Mouse (Mus musculus): Measurements from ENCODE around the gene Cks1brt. TPM values are rescaled to one million over a fixed set of nuclear protein-coding genes. Genes with fewer than 3 reads are reported as not detected.
"Not testable (repeated sequence)": the region's sequence is repeated elsewhere in the genome, so short reads cannot be mapped to it uniquely, and the experiment has no call there.

Gene Cks1brt
- total and polyA plus RNA-seq, 3 experiments = not detected

GRCm38 (mm10) chr8:85123691-85124090 is 28.0 kb upstream of the Cks1brt start:
- Histone ChIP-seq H3K4me3 (replicated peaks in 1 of 3; ENCODE audit: low read depth in 2 of 3, low read length in 2 of 3, poor library complexity in 1 of 3) (no peak overlapping the region), H3K9ac (ENCODE audit: insufficient read depth, low read depth) (no peak overlapping the region), H3K4me1 (ENCODE audit: control insufficient read depth in 1 of 2, insufficient read depth in 2 of 2) (peaks cover 0 to 4% of the 10 kb centered on the region in 2 experiments; a peak in 2 of 4 replicates), H3K4me2 (ENCODE audit: insufficient read depth, low read depth, poor library complexity, severe bottlenecking) (no peak overlapping the region), H3K9me3 (replicated peaks; ENCODE audit: low read length) (no peaks in the 10 kb centered on the region), H3K79me2 (replicated peaks; ENCODE audit: control insufficient read depth, extremely low read depth, insufficient read depth, poor library complexity, severe bottlenecking) (no peaks in the 10 kb centered on the region), H3K36me3 (replicated peaks in 1 of 2; ENCODE audit: control insufficient read depth in 1 of 2, insufficient read depth in 1 of 2, low read length in 1 of 2) (no peaks in the 10 kb centered on the region), H3K27ac (ENCODE audit: insufficient read depth, low read depth) (no peak overlapping the region), H3K27me3 (replicated peaks) (peaks cover 3% of the 10 kb centered on the region)
- dilution Hi-C loops (cut with MboI; ENCODE audit: extremely low pct_ligation_motif_present, extremely low pct_unique_long_range_greater_than_20kb, low sequenced_read_pairs) = no loop called here
- in situ Hi-C loops (cut with MboI; ENCODE audit: low pct_ligation_motif_present, low pct_unique_long_range_greater_than_20kb, low sequenced_read_pairs) = no loop called here
- DNase-seq (ENCODE audit: extremely low read depth) = no peak
- no peak for TF ChIP-seq UBTF (IDR thresholded peaks at IDR 0.05; ENCODE audit: low read depth, low read length)
- no peak for TF ChIP-seq NRF1 (IDR thresholded peaks at IDR 0.05; ENCODE audit: low read depth, low read length)
- TF ChIP-seq MEF2A (IDR thresholded peaks at IDR 0.05; ENCODE audit: borderline replicate concordance, low read depth, low read length) = no peak
- no peak for TF ChIP-seq MAX (IDR thresholded peaks at IDR 0.05; ENCODE audit: low read length)
- no peak for TF ChIP-seq KAT2A (IDR thresholded peaks at IDR 0.05; ENCODE audit: insufficient replicate concordance, low read length)
- TF ChIP-seq SMC3 (IDR thresholded peaks at IDR 0.05; ENCODE audit: low read depth, low read length) = no peak
- no peak for TF ChIP-seq ELF1 (IDR thresholded peaks at IDR 0.05; ENCODE audit: low read depth, low read length)
- no peak for TF ChIP-seq ZKSCAN1 (IDR thresholded peaks at IDR 0.05; ENCODE audit: borderline replicate concordance, low read depth, low read length)
- TF ChIP-seq CHD2 (IDR thresholded peaks at IDR 0.05; ENCODE audit: low read length) = no peak
- no peak for TF ChIP-seq JUND (conservative IDR thresholded peaks at IDR 0.05; ENCODE audit: low read depth, low read length)
- TF ChIP-seq JUN (IDR thresholded peaks at IDR 0.05; ENCODE audit: insufficient read depth, low read depth, low read length) = no peak
- TF ChIP-seq NELFE (IDR thresholded peaks at IDR 0.05; ENCODE audit: low read depth, low read length) = no peak
- TF ChIP-seq MAFK (IDR thresholded peaks at IDR 0.05; ENCODE audit: insufficient replicate concordance, low read length) = no peak
- no peak for TF ChIP-seq GABPA (IDR thresholded peaks at IDR 0.05; ENCODE audit: insufficient replicate concordance, low read depth, low read length)
- TF ChIP-seq PAX5 (IDR thresholded peaks at IDR 0.05; ENCODE audit: low read length) = no peak
- TF ChIP-seq SIN3A (IDR thresholded peaks at IDR 0.05; ENCODE audit: low read length) = no peak

- dilution Hi-C loops (cut with MboI; ENCODE audit: extremely low pct_ligation_motif_present, extremely low pct_unique_long_range_greater_than_20kb, low sequenced_read_pairs) (no loop called here), in situ Hi-C loops (cut with MboI; ENCODE audit: low pct_ligation_motif_present, low pct_unique_long_range_greater_than_20kb, low sequenced_read_pairs) (no loop called here)
- no peak for DNase-seq (ENCODE audit: extremely low read depth)
- peaks cover 3% of the 10 kb centered on the region for H3K9me3 ChIP-seq (replicated peaks; ENCODE audit: low read length)
- H3K9ac ChIP-seq (ENCODE audit: insufficient read depth, low read depth) = no peak overlapping the region
- no peaks in the 10 kb centered on the region for H3K4me1 ChIP-seq (ENCODE audit: control insufficient read depth in 1 of 2, insufficient read depth in 2 of 2)
- TF ChIP-seq JUND (conservative IDR thresholded peaks at IDR 0.05; ENCODE audit: low read depth, low read length) = no peak
- no peak for TF ChIP-seq BHLHE40 (IDR thresholded peaks at IDR 0.05; ENCODE audit: low read depth, low read length)
- no peak for TF ChIP-seq ZMIZ1 (IDR thresholded peaks at IDR 0.05; ENCODE audit: low read depth, low read length)
- no peak for TF ChIP-seq GABPA (IDR thresholded peaks at IDR 0.05; ENCODE audit: insufficient replicate concordance, low read depth, low read length)
- TF ChIP-seq JUN (IDR thresholded peaks at IDR 0.05; ENCODE audit: insufficient read depth, low read depth, low read length) = no peak
- TF ChIP-seq TBP (conservative IDR thresholded peaks at IDR 0.05; ENCODE audit: low read depth, low read length) = no peak
- no peak for TF ChIP-seq USF1 (IDR thresholded peaks at IDR 0.05; ENCODE audit: low read depth, low read length)
- no peak for TF ChIP-seq MAX (IDR thresholded peaks at IDR 0.05; ENCODE audit: low read length)
- no peak for TF ChIP-seq RAD21 (IDR thresholded peaks at IDR 0.05; ENCODE audit: low read depth, low read length)
- no peak for TF ChIP-seq UBTF (IDR thresholded peaks at IDR 0.05; ENCODE audit: low read depth, low read length)
- TF ChIP-seq NRF1 (IDR thresholded peaks at IDR 0.05; ENCODE audit: low read depth, low read length) = no peak
- TF ChIP-seq MAZ (IDR thresholded peaks at IDR 0.05; ENCODE audit: low read depth, low read length) = no peak
- TF ChIP-seq ZC3H11A (IDR thresholded peaks at IDR 0.05; ENCODE audit: low read depth, low read length) = no peak
- TF ChIP-seq ETS1 (conservative IDR thresholded peaks at IDR 0.05; ENCODE audit: low read depth, low read length) = no peak
- no peak for TF ChIP-seq IRF4 (IDR thresholded peaks at IDR 0.05; ENCODE audit: low read depth, low read length)
- no peaks in the 10 kb centered on the region for H3K36me3 ChIP-seq (replicated peaks in 1 of 2; ENCODE audit: control insufficient read depth in 1 of 2, insufficient read depth in 1 of 2, low read length in 1 of 2)
- H3K79me2 ChIP-seq (replicated peaks; ENCODE audit: control insufficient read depth, extremely low read depth, insufficient read depth, poor library complexity, severe bottlenecking) = no peaks in the 10 kb centered on the region
- H3K4me3 ChIP-seq (replicated peaks in 1 of 3; ENCODE audit: low read depth in 2 of 3, low read length in 2 of 3, poor library complexity in 1 of 3) = no peak overlapping the region
- no peak overlapping the region for H3K27ac ChIP-seq (ENCODE audit: insufficient read depth, low read depth)
- H3K4me2 ChIP-seq (ENCODE audit: insufficient read depth, low read depth, poor library complexity, severe bottlenecking) = no peak overlapping the region
- H3K27me3 ChIP-seq (replicated peaks) = no peaks in the 10 kb centered on the region
Observed at GRCm38 (mm10) chr8:85132335-85132734, 19.4 kb upstream of the Cks1brt start.

GRCm38 (mm10) chr8:85135690-85136089 is 16.0 kb upstream of the Cks1brt start:
- H3K36me3 ChIP-seq (replicated peaks in 1 of 2; ENCODE audit: control insufficient read depth in 1 of 2, insufficient read depth in 1 of 2, low read length in 1 of 2); H3K79me2 ChIP-seq (replicated peaks; ENCODE audit: control insufficient read depth, extremely low read depth, insufficient read depth, poor library complexity, severe bottlenecking); H3K4me3 ChIP-seq (replicated peaks in 1 of 3; ENCODE audit: low read depth in 2 of 3, low read length in 2 of 3, poor library complexity in 1 of 3); H3K4me1 ChIP-seq (ENCODE audit: control insufficient read depth in 1 of 2, insufficient read depth in 2 of 2); DNase-seq (ENCODE audit: extremely low read depth); H3K27me3 ChIP-seq (replicated peaks); in situ Hi-C loops (cut with MboI; ENCODE audit: low pct_ligation_motif_present, low pct_unique_long_range_greater_than_20kb, low sequenced_read_pairs); dilution Hi-C loops (cut with MboI; ENCODE audit: extremely low pct_ligation_motif_present, extremely low pct_unique_long_range_greater_than_20kb, low sequenced_read_pairs); H3K9me3 ChIP-seq (replicated peaks; ENCODE audit: low read length); H3K9ac ChIP-seq (ENCODE audit: insufficient read depth, low read depth); H3K4me2 ChIP-seq (ENCODE audit: insufficient read depth, low read depth, poor library complexity, severe bottlenecking); H3K27ac ChIP-seq (ENCODE audit: insufficient read depth, low read depth): not testable (repeated sequence)

All from CH12.LX (cell line).